Mouse (Mus musculus) hindbrain, embryonic 13.5 days (tissue): ENCODE results near the gene Rbms3. TPM values are rescaled to one million over a fixed set of nuclear protein-coding genes. Genes with fewer than 3 reads are reported as not detected.
A peak's percentile ranks its signal among the peaks of the same experiment; 100 is the strongest.

ENCODE experiments used
- ATAC-seq: fragments of 200-750 bp; cut with Nextera tagmentation; 2 replicates; pipeline ENCODE4 v1.8.0; 2017; ENCODE audit warnings: moderate TSS enrichment; ENCODE audit not compliant: low FRiP score
- H3K27ac ChIP-seq: fragments of 300-500 bp; sonication (generic); 2 replicates; pipeline ENCODE4 v1.5.1; 2015; ENCODE audit warnings: inconsistent platforms, mild to moderate bottlenecking, moderate library complexity
- H3K27me3 ChIP-seq: fragments of 300-500 bp; sonication (generic); 2 replicates; pipeline ENCODE4 v1.6.1; 2015; ENCODE audit warnings: mild to moderate bottlenecking, inconsistent platforms
- H3K36me3 ChIP-seq: fragments of 300-500 bp; sonication (generic); 2 replicates; pipeline ENCODE4 v1.6.1; 2015; ENCODE audit warnings: mild to moderate bottlenecking, inconsistent platforms
- H3K4me1 ChIP-seq: fragments of 300-500 bp; sonication (generic); replicated peaks from 2 replicates; pipeline ENCODE4 v1.6.1; 2015; ENCODE audit warnings: inconsistent platforms
- H3K4me2 ChIP-seq: fragments of 300-500 bp; sonication (generic); 2 replicates; pipeline ENCODE4 v1.6.1; 2015; ENCODE audit warnings: inconsistent platforms, mild to moderate bottlenecking, moderate library complexity
- H3K4me3 ChIP-seq: fragments of 300-500 bp; sonication (generic); 2 replicates; pipeline ENCODE4 v1.5.1; 2015; ENCODE audit warnings: mild to moderate bottlenecking, inconsistent platforms
- H3K9ac ChIP-seq: fragments of 300-500 bp; sonication (generic); 2 replicates; pipeline ENCODE4 v1.6.1; 2015; ENCODE audit warnings: mild to moderate bottlenecking, inconsistent platforms
- H3K9me3 ChIP-seq: fragments of 300-500 bp; sonication (generic); 2 replicates; pipeline ENCODE4 v1.6.1; 2016; ENCODE audit warnings: inconsistent platforms
- WGBS: fragments of 180-500 bp; shearing (Covaris S2); methylation state at CpG from one replicate; pipeline ENCODE4 v1.1.7; 2015; 5-methylcytosine and 5-hydroxymethylcytosine counted together
- polyA plus RNA-seq: library from polyadenylated mRNA; unstranded; fragments of >200 nt; fragmentation: Nextera tagmentation; extraction: Ambion mirVana; gene quantifications from 2 replicates; pipeline ENCODE4 v1.2.1, GENCODE M21; 2015

The Rbms3 gene
- polyA plus RNA-seq, 1 experiment from 2014 or later: 73.7 TPM

DNA sequence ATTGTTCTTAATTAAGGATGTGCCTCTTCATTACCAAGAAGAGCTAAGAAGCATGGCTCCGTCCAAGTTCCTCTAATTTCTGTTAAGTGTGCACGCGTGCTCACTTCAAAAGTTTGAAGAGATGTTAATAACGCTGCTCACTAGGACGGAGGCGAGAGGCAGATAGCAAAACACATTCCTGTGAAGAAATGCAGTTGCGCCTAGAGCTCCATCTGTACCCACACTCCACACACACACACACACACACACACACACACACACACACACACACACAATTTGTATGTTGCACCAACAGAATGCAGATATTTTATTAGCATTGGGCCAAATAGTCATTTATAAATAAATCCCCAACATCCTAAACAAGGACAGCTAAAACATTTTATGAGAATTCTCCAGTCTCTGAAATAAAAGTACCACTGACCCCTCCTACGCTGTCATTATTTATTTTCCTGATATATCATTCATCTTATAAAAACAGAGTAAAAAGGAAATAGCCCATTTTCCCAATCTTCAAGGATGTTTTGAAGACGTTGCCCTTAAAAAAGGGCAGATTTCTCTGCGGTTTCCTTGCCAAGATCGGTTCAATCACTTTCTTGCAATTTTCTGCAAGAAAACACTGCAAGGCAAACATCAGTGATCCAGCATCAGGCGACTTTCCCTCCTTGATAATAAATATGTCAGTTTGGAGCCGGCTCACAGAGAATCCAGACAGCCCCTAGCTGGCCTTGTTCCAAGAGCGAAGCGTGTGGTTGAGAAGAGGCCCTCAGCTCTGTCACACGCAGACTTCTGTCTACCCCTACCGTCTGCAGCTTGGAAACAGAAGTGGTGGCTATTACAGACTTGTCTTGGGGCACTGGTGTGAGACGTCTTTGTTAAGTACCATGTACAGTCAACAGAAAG, 235.8 kb downstream of the Rbms3 start:
- Histone ChIP-seq H3K27me3 (no peaks in the 10 kb centered on the region), H3K9me3 (no peaks in the 10 kb centered on the region), H3K4me2 (no peak overlapping the region), H3K4me3 (no peak overlapping the region), H3K9ac (no peak overlapping the region), H3K27ac (peak overlapping the region; percentile 41; the same call in 1 of the 2 replicates), H3K36me3 (no peaks in the 10 kb centered on the region), H3K4me1 (0 out of 2 replicates have a peak, but pooled peaks cover 7% of the 10 kb centered on the region)
- no peak for ATAC-seq
- 60% methylated on average over 18 of the region's 18 CpGs for WGBS

DNA sequence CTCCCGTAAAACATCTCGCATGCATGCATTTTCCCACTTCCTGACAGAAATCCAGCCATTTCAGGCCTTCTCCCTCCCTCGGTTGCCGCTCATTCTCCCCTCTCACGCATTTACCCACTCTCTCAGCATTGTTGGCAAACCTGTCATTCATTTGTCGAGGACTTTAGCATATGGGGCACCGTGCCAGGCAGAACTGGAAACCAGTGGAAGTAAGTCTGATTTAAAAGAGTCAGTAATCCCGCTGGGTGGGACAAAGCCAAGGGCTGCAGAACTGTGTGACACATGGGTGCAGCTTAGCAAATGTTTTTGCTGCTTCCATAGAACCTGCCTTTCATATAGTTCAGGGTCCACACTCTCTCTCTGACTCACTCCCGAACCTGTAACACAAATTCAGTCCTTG, 241.7 kb downstream of the Rbms3 start:
- H3K4me3 ChIP-seq: no peak overlapping the region
- H3K9me3 ChIP-seq: no peaks in the 10 kb centered on the region
- 0 out of 2 replicates have a peak, but pooled peaks cover 4% of the 10 kb centered on the region for H3K4me1 ChIP-seq
- H3K9ac ChIP-seq: no peak overlapping the region
- no peak overlapping the region for H3K27ac ChIP-seq
- no peaks in the 10 kb centered on the region for H3K36me3 ChIP-seq
- 68% methylated on average over 9 of the region's 9 CpGs for WGBS
- no peak for ATAC-seq
- H3K27me3 ChIP-seq: no peaks in the 10 kb centered on the region
- no peak overlapping the region for H3K4me2 ChIP-seq

DNA sequence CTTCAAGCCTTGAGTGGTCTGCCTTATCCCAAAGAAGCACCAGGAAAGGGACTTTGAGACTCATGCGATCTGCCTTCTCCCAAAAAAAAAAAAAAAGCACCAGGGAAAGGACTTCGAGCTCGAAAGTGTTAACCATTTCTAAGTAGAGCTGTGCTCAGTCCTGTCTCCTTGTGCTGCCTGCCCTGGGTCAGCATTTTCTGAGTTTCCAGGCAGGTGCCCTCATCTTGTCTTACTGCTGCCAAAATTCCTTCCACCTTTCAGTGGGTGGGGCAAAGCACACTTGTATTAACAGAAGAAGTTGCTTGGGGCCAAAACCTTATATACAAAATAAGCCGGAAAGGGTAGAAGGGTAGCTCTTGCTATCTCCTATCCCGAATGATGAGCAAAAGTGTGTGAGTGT, 248.8 kb downstream of the Rbms3 start:
- H3K36me3 ChIP-seq: no peaks in the 10 kb centered on the region
- no peak overlapping the region for H3K27ac ChIP-seq
- 74% methylated on average over 5 of the region's 5 CpGs for WGBS
- H3K4me1 ChIP-seq: peaks cover 16% of the 10 kb centered on the region; the same call in 1 of the 2 replicates
- no peaks in the 10 kb centered on the region for H3K9me3 ChIP-seq
- H3K9ac ChIP-seq: no peak overlapping the region
- H3K4me3 ChIP-seq: no peak overlapping the region
- no peaks in the 10 kb centered on the region for H3K27me3 ChIP-seq
- no peak overlapping the region for H3K4me2 ChIP-seq
- no peak for ATAC-seq

DNA sequence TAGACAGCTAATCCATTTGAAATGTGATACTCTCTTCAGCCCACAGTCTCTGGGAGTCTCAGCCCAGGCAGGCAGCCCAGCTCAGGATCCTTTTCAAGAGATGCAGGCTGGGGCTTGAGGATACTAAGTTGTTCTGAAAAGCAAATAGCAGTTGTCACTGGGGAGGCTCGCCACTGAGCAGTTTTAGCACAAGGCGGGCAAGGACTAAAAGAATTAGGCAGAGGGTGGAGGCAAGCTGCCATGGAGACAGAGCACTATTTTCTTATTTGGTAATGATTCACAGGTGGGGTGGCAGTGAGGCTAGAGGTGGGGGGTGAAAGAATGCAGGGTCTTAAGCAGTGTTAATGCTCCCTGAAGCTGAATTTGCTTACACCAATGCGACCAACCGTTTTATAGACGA, 249.6 kb downstream of the Rbms3 start:
- no peak for ATAC-seq
- Histone ChIP-seq H3K4me1 (peaks cover 16% of the 10 kb centered on the region; the same call in 1 of the 2 replicates), H3K9me3 (no peaks in the 10 kb centered on the region), H3K27me3 (no peaks in the 10 kb centered on the region), H3K4me3 (no peak overlapping the region), H3K27ac (no peak overlapping the region), H3K4me2 (no peak overlapping the region), H3K9ac (no peak overlapping the region), H3K36me3 (no peaks in the 10 kb centered on the region)
- 24% methylated on average over 5 of the region's 5 CpGs for WGBS

DNA sequence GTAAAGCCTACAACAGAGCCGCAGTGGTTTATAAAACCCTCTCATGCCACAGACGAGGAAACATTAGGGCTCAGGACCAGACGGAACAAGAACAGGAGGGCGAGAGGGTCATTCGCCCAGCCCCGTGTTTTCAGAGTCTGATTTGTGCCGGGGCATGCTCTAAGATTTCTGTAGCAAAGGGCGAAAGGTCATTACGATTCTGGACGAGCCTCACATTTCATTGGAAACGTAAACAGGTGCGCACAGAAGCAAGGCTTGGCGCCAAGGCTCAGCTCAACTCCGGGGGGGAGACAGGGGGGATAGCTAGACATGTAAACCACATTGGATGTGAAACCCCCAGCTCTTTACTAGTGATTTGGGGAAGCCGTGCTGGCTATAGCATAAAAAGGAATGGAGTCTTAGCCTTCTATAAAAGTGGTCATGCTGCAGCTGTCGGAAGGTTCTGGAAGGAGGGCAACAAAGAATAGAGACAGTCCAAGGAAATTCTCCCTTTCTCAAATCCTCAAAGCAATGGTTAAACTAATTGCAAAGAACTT, 250.2 kb downstream of the Rbms3 start:
- no peak for ATAC-seq
- Histone ChIP-seq H3K27ac (no peak overlapping the region; the same call in 1 of the 2 replicates), H3K4me2 (no peak overlapping the region), H3K27me3 (no peaks in the 10 kb centered on the region), H3K36me3 (no peaks in the 10 kb centered on the region), H3K4me3 (no peak overlapping the region), H3K9me3 (no peaks in the 10 kb centered on the region), H3K4me1 (peaks cover 16% of the 10 kb centered on the region; the same call in 1 of the 2 replicates), H3K9ac (no peak overlapping the region)
- 67% methylated on average over 16 of the region's 16 CpGs for WGBS

DNA sequence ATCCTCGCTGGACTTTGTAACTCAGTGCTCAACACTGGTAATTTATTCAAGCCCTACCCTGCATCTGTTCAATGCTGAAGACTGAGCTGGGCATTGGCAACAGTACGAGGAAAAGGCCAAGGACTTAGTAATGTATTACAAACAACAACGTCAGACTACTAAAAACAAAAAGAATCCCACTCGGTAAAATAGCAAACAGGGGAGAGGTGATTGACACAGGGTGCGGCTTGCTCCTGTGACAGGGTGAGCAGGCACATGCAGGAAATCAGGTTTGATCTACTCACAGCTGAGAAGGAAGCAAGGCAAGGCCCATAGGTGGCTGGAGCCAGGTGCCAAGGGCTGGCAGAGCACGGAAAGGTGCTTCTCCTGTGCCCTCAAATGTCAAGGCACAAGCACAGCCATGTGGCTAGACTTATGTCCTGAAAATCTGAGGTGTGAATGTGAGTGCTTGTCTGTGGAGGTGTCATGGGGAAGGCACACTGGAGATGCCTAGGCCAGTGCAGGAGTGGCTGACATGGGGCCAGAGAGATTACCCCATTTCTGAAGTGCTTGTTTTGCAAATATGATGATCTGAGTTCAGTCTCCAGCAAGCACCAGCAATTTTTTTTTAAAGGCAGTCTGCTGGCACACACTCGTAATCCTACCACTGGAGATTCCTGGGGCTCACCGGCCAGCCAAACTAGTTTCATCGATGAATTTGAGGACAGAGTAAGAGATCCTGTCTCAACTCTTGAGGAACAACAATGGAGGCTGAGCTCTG, 251.4 kb downstream of the Rbms3 start:
- Histone ChIP-seq H3K4me3 (no peak overlapping the region), H3K36me3 (no peaks in the 10 kb centered on the region), H3K4me1 (peaks cover 15% of the 10 kb centered on the region; the same call in 1 of the 2 replicates), H3K9ac (no peak overlapping the region), H3K4me2 (no peak overlapping the region), H3K27me3 (no peaks in the 10 kb centered on the region), H3K27ac (no peak overlapping the region), H3K9me3 (no peaks in the 10 kb centered on the region)
- no peak for ATAC-seq
- 79% methylated on average over 9 of the region's 9 CpGs for WGBS

DNA sequence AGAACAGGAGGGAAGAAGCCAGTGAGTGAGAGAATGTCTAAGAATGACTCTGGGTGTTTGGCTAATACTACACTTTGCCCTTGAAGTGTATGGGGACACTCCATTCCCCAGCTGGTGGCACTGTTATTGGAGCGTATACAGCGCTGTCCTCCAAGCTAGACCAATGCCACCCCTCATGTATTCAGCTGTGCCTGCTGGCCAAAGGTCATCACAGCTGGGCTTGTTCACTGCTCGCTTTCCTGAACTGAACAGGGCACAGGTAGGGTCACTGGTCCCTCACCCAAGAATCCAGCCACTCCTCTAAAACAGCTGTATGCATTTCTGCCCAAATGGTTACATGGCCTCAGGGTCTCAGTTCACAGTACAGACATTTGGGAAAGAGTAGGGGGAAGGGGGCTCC, 253.9 kb downstream of the Rbms3 start:
- no peak for ATAC-seq
- Histone ChIP-seq H3K4me3 (no peak overlapping the region), H3K9ac (no peak overlapping the region), H3K36me3 (no peaks in the 10 kb centered on the region), H3K4me1 (peaks cover 16% of the 10 kb centered on the region; the same call in 1 of the 2 replicates), H3K9me3 (no peaks in the 10 kb centered on the region), H3K4me2 (no peak overlapping the region), H3K27ac (no peak overlapping the region), H3K27me3 (no peaks in the 10 kb centered on the region)
- 91% methylated on average over 3 of the region's 3 CpGs for WGBS

DNA sequence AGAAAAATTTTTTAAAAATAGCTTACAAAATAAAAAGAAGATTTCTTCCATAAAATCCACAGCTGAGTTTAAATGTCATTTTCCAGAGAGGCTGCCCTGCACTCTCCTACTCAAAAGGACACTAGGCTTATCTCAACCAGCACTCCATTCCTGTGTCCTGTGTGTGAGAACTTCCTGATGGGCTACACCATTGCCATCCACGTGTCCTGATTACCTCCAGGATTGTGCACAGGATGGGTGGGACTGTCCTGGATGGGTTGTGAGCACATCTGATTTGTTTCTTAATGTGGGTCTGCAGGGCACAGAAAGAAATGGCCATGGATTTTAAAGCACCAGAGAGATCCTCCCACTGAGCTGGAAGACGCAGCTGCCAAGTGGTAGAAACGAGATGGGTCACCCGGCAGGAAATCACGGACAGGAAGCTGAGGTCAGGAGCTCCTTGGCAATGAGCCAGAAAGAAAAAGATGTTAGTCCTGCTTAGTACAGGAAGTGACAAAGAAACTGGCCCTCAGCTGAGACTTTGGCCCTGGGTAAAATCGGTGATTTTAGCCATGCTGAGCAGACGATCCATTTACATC, 256.5 kb downstream of the Rbms3 start:
- no peak for ATAC-seq
- no peaks in the 10 kb centered on the region for H3K27me3 ChIP-seq
- H3K36me3 ChIP-seq: no peaks in the 10 kb centered on the region
- H3K4me3 ChIP-seq: no peak overlapping the region
- peaks cover 4% of the 10 kb centered on the region; the same call in 1 of the 2 replicates for H3K4me1 ChIP-seq
- H3K27ac ChIP-seq: no peak overlapping the region
- H3K9ac ChIP-seq: no peak overlapping the region
- 46% methylated on average over 7 of the region's 7 CpGs for WGBS
- H3K9me3 ChIP-seq: no peaks in the 10 kb centered on the region
- no peak overlapping the region for H3K4me2 ChIP-seq

DNA sequence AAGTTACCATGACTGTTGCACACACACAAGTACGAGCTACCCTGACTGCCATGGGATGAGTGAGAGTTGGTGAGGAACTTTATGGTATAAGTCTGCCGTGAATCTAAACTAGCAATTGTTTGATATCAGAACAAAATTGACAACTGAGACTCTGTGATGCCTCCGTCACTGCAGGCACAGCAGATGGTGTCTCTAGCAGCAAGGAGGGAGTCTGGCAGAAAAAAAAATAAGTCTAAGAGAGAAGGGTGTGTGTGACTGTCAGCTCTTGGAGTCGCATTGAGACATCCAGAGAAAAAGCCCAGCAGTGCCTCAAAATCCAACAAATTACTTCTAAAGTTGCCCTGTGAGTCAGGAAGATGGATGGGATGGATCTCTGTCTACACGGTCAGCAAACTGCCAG, 257.7 kb downstream of the Rbms3 start:
- H3K9me3 ChIP-seq: no peaks in the 10 kb centered on the region
- no peak overlapping the region for H3K9ac ChIP-seq
- ATAC-seq: no peak
- H3K36me3 ChIP-seq: no peaks in the 10 kb centered on the region
- WGBS: 85% methylated on average over 5 of the region's 5 CpGs
- no peak overlapping the region for H3K27ac ChIP-seq
- no peak overlapping the region for H3K4me2 ChIP-seq
- H3K4me3 ChIP-seq: no peak overlapping the region
- H3K4me1 ChIP-seq: peaks cover 4% of the 10 kb centered on the region; the same call in 1 of the 2 replicates
- H3K27me3 ChIP-seq: no peaks in the 10 kb centered on the region

DNA sequence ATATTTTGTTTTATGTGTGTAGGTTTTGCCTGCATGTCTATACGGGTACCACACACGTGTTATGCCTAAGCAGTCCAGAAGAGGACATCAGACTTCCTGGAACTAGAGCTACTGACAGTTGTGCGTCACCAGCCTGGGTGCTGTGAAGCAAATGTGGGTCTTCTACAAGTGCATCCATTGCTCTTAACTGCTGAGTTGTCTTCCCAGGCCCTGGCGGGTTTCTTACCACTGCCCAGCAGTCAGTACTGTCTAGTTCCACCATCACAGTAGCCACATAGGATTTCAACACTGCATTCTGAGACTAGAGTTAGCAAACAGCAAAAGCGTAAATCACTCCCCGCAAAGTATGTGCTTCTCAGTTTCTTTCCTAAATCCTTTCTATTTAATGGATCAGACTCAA, 259.6 kb downstream of the Rbms3 start:
- Histone ChIP-seq H3K27me3 (no peaks in the 10 kb centered on the region), H3K4me2 (no peak overlapping the region), H3K4me1 (peaks cover 6% of the 10 kb centered on the region), H3K9me3 (no peaks in the 10 kb centered on the region), H3K27ac (no peak overlapping the region), H3K4me3 (no peak overlapping the region), H3K36me3 (no peaks in the 10 kb centered on the region), H3K9ac (no peak overlapping the region)
- ATAC-seq: no peak
- 95% methylated on average over 6 of the region's 6 CpGs for WGBS

DNA sequence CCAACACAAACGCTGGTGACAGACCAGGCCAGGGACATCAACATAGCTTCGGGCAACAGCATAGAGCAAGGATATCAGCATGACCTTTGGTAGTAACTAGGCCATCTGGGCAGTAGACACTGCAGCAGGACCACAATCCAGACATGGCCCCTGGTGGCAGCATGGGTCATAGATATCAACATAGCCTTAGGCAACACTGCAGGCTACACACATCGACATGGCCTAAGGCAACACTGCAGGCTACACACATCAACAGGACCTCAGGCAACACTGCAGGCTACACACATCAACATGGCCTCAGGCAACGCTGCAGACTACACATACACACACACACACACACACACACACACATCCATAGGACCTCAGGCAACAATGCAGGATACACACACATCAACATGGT, 261.7 kb downstream of the Rbms3 start:
- no peak overlapping the region for H3K27ac ChIP-seq
- H3K9me3 ChIP-seq: no peaks in the 10 kb centered on the region
- no peaks in the 10 kb centered on the region; the same call in 1 of the 2 replicates for H3K27me3 ChIP-seq
- H3K4me2 ChIP-seq: no peak overlapping the region
- no peaks in the 10 kb centered on the region for H3K36me3 ChIP-seq
- no peak for ATAC-seq
- 92% methylated on average over 4 of the region's 4 CpGs for WGBS
- no peak overlapping the region for H3K4me3 ChIP-seq
- no peak overlapping the region for H3K9ac ChIP-seq
- H3K4me1 ChIP-seq: peaks cover 10% of the 10 kb centered on the region

DNA sequence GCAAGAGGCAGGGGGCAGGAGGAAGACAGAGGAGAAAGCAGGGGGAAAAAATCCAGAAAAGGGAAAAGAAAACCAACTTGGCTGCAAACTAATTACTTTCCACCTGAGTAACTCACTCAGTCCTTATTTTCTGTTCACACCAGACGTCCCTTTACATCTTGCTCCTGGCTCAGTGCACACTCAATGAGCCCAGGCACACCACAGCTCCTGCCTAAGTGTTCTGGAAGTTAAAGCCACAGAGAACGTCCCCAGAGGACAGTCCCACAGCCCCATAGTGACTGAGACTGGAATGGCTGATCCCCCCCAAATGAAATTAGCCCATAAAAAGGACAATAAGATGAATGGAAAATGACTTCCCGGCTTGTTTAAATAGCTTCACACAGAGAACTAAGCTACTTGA, 265.1 kb downstream of the Rbms3 start:
- no peaks in the 10 kb centered on the region for H3K36me3 ChIP-seq
- no peak overlapping the region for H3K4me2 ChIP-seq
- peaks cover 10% of the 10 kb centered on the region for H3K4me1 ChIP-seq
- H3K9ac ChIP-seq: no peak overlapping the region
- H3K4me3 ChIP-seq: no peak overlapping the region
- 35% methylated on average over 3 of the region's 3 CpGs for WGBS
- no peak for ATAC-seq
- H3K9me3 ChIP-seq: no peaks in the 10 kb centered on the region
- no peaks in the 10 kb centered on the region; the same call in 1 of the 2 replicates for H3K27me3 ChIP-seq
- no peak overlapping the region for H3K27ac ChIP-seq
